Mouse (Mus musculus) liver, embryonic 13.5 days (tissue): ENCODE measurements around the gene Spint2. TPM values are rescaled to one million over a fixed set of nuclear protein-coding genes. Genes with fewer than 3 reads are reported as not detected.
"Not testable (repeated sequence)": the region's sequence is repeated elsewhere in the genome, so short reads cannot be mapped to it uniquely, and the experiment has no call there.

Experiments
- ATAC-seq: fragments of 200-750 bp; cut with Nextera tagmentation; 2 replicates; pipeline ENCODE4 v1.8.0; 2017; ENCODE audit warnings: low read depth, mild to moderate bottlenecking, moderate number of reproducible peaks, moderate library complexity
- DNase-seq: peaks from one replicate; pipeline ENCODE4 v3.0.0; 2022
- H3K27ac ChIP-seq: fragments of 300-500 bp; sonication (generic); 2 replicates; pipeline ENCODE4 v1.5.1; 2015; ENCODE audit warnings: moderate library complexity, mild to moderate bottlenecking, inconsistent platforms
- H3K27me3 ChIP-seq: fragments of 300-500 bp; sonication (generic); 2 replicates; pipeline ENCODE4 v1.6.1; 2015; ENCODE audit warnings: mild to moderate bottlenecking, inconsistent platforms
- H3K36me3 ChIP-seq: fragments of 300-500 bp; sonication (generic); 2 replicates; pipeline ENCODE4 v1.6.1; 2015; ENCODE audit warnings: mild to moderate bottlenecking, inconsistent platforms
- H3K4me1 ChIP-seq: fragments of 300-500 bp; sonication (generic); replicated peaks from 2 replicates; pipeline ENCODE4 v1.6.1; 2015; ENCODE audit warnings: inconsistent platforms
- H3K4me2 ChIP-seq: fragments of 300-500 bp; sonication (generic); 2 replicates; pipeline ENCODE4 v1.6.1; 2015; ENCODE audit warnings: inconsistent platforms, mild to moderate bottlenecking, moderate library complexity
- H3K4me3 ChIP-seq: fragments of 300-500 bp; sonication (generic); replicated peaks from 2 replicates; pipeline ENCODE4 v1.5.1; 2015; ENCODE audit warnings: mild to moderate bottlenecking, inconsistent platforms
- H3K9ac ChIP-seq: fragments of 300-500 bp; sonication (generic); 2 replicates; pipeline ENCODE4 v1.6.1; 2015; ENCODE audit warnings: mild to moderate bottlenecking, inconsistent platforms
- H3K9me3 ChIP-seq: fragments of 300-500 bp; sonication (generic); replicated peaks from 2 replicates; pipeline ENCODE4 v1.6.1; 2016; ENCODE audit warnings: inconsistent platforms
- whole genome bisulfite sequencing: fragments of 180-500 bp; shearing (Covaris S2); methylation state at CpG from one replicate; pipeline ENCODE4 v1.1.7; 2015; ENCODE audit not compliant: insufficient replicate concordance; 5-methylcytosine and 5-hydroxymethylcytosine counted together
- polyA plus RNA-seq: library from polyadenylated mRNA; unstranded; fragments of >200 nt; fragmentation: Nextera tagmentation; extraction: Ambion mirVana; gene quantifications from 2 replicates; pipeline ENCODE4 v1.2.1, GENCODE M21; 2015

Gene Spint2
- polyA plus RNA-seq, 1 experiment from 2014 or later: 24.9 TPM

GRCm38 (mm10) chr7:29212199-29212765 lies 69.4 kb downstream of the Spint2 start:
- peak; percentile 40 for DNase-seq

GRCm38 (mm10) chr7:29211415-29212198 lies 70.1 kb downstream of the Spint2 start:
- Histone ChIP-seq H3K4me1 (peaks cover 21% of the 10 kb centered on the region), H3K27ac (peak overlapping the region; percentile 72), H3K36me3 (no peaks in the 10 kb centered on the region), H3K9ac (peak overlapping the region; percentile 39; the same call in 1 of the 2 replicates), H3K4me3 (peak overlapping the region; percentile 50), H3K9me3 (no peaks in the 10 kb centered on the region), H3K4me2 (peak overlapping the region; percentile 67), H3K27me3 (no peaks in the 10 kb centered on the region)
- 3% methylated on average over 34 of the region's 34 CpGs for WGBS
- ATAC-seq: peak; percentile 80
- peak; percentile 79 for DNase-seq

More at GRCm38 (mm10) chr7:29212199-29212765, 69.4 kb downstream of the Spint2 start:
- Histone ChIP-seq H3K9ac (0 out of 2 replicates have a peak overlapping the region, but pooled peaks have one; percentile 39), H3K4me1 (peaks cover 21% of the 10 kb centered on the region), H3K9me3 (no peaks in the 10 kb centered on the region), H3K27me3 (no peaks in the 10 kb centered on the region), H3K36me3 (no peaks in the 10 kb centered on the region), H3K4me3 (peak overlapping the region; percentile 50), H3K4me2 (peak overlapping the region; percentile 67), H3K27ac (peak overlapping the region; percentile 72; the same call in 1 of the 2 replicates)
- 9% methylated on average over 26 of the region's 26 CpGs for WGBS
- ATAC-seq: no peak

GRCm38 (mm10) chr7:29211013-29211412 lies 70.7 kb downstream of the Spint2 start:
- not testable (repeated sequence) for H3K9me3 ChIP-seq, H3K36me3 ChIP-seq, H3K27me3 ChIP-seq, H3K9ac ChIP-seq
- Histone ChIP-seq H3K4me2 (peak overlapping the region; percentile 67), H3K4me1 (peaks cover 21% of the 10 kb centered on the region), H3K27ac (peak overlapping the region; percentile 72; the same call in 1 of the 2 replicates), H3K4me3 (peak overlapping the region; percentile 50)
- ATAC-seq (peak; percentile 56), DNase-seq (peak; percentile 43)
- 10% methylated on average over 15 of the region's 15 CpGs for WGBS

Other genes with a start within 250 kb of the Spint2 start
- 0.16 and 0.22 TPM in 2 replicates for gene Ryr1, start 156.7 kb downstream of the Spint2 start, polyA plus RNA-seq
- 0.29 and 0.32 TPM in 2 replicates for gene Rasgrp4, start 147.1 kb downstream of the Spint2 start, polyA plus RNA-seq
- gene Fam98c, start 125.7 kb downstream of the Spint2 start, polyA plus RNA-seq: 8.1 and 8.5 TPM in 2 replicates
- gene Ggn, start 111.7 kb downstream of the Spint2 start, polyA plus RNA-seq: 0.07 and 0.10 TPM in 2 replicates
- 0.23 and 0.41 TPM in 2 replicates for gene Spred3, start 111.5 kb downstream of the Spint2 start, polyA plus RNA-seq
- 136 and 155 TPM in 2 replicates for gene Psmd8, start 101.2 kb downstream of the Spint2 start, polyA plus RNA-seq
- gene Catsperg1, start 67.9 kb downstream of the Spint2 start, polyA plus RNA-seq: 0.09 and 0.22 TPM in 2 replicates
- gene Kcnk6, start 49.4 kb downstream of the Spint2 start, polyA plus RNA-seq: 1.5 and 1.6 TPM in 2 replicates
- gene Yif1b, start 43.6 kb downstream of the Spint2 start, polyA plus RNA-seq: 49.5 and 51.2 TPM in 2 replicates
- 3.1 and 4.4 TPM in 2 replicates for gene 2200002D01Rik, start 33.4 kb downstream of the Spint2 start, polyA plus RNA-seq
- gene Ppp1r14a, start 7.4 kb upstream of the Spint2 start, polyA plus RNA-seq: 3.2 and 3.6 TPM in 2 replicates
- 1.7 and 2.3 TPM in 2 replicates for gene Dpf1, start 22.0 kb upstream of the Spint2 start, polyA plus RNA-seq
- 2.6 and 3.0 TPM in 2 replicates for gene Sipa1l3, start 236.7 kb upstream of the Spint2 start, polyA plus RNA-seq